Mouse (Mus musculus): ENCODE measurements around the gene Iffo2. TPM values are rescaled to one million over a fixed set of nuclear protein-coding genes. Genes with fewer than 3 reads are reported as not detected.

Iffo2 gene
- polyA plus RNA-seq, 1 experiment from 2014 or later, result 15.5 TPM

- ATAC-seq (no peak), DNase-seq (ENCODE audit: low read depth, low spot score) (no peak)
- H3K27me3 ChIP-seq, result no peaks in the 10 kb centered on the region
- CTCF ChIA-PET, result interaction anchor here (0.8 to 3.1 kb wide), 9 partner anchors 10 to 120 kb away, joined by 3 to 15 read pairs (median 4); no protein-coding TSS in a partner anchor
- no peak for TF ChIP-seq CTCF (IDR thresholded peaks at IDR 0.05)
- in situ Hi-C loops (cut with MboI; ENCODE audit: low pct_unique_long_range_greater_than_20kb), result no loop called here
- POLR2A ChIA-PET, result no interaction called here
These were observed 42.7 kb downstream of the Iffo2 start for GRCm38 (mm10) chr4:139572928-139573512.

GRCm38 (mm10) chr4:139574156-139574798 lies 43.9 kb downstream of the Iffo2 start:
- ChIA-PET POLR2A (interaction anchor here (0.7 to 2.2 kb wide), 2 partner anchors 39 to 61 kb away, joined by 3 to 8 read pairs; no protein-coding TSS in a partner anchor), CTCF (interaction anchor here (0.6 to 3.1 kb wide), 15 partner anchors 9 to 121 kb away, joined by 3 to 15 read pairs (median 3); partner anchors contain the start of gene Gm21969)
- DNase-seq (ENCODE audit: low read depth, low spot score) (peak; percentile 96), ATAC-seq (peak; percentile 83)
- TF ChIP-seq CTCF (IDR thresholded peaks at IDR 0.05), result no peak
- in situ Hi-C loops (cut with MboI; ENCODE audit: low pct_unique_long_range_greater_than_20kb), result no loop called here
- no peaks in the 10 kb centered on the region for H3K27me3 ChIP-seq

- DNase-seq (ENCODE audit: low read depth, low spot score) (no peak), ATAC-seq (no peak)
- ChIA-PET POLR2A (interaction anchor here (0.7 to 2.2 kb wide), 2 partner anchors 40 to 60 kb away, joined by 3 to 8 read pairs; no protein-coding TSS in a partner anchor), CTCF (interaction anchor here (0.8 to 3.1 kb wide), 9 partner anchors 10 to 104 kb away, joined by 3 to 15 read pairs (median 5); no protein-coding TSS in a partner anchor)
- no peaks in the 10 kb centered on the region for H3K27me3 ChIP-seq
- no peak for TF ChIP-seq CTCF (IDR thresholded peaks at IDR 0.05)
- in situ Hi-C loops (cut with MboI; ENCODE audit: low pct_unique_long_range_greater_than_20kb), result loop anchor here (5.0 to 25.0 kb wide), 3 partner anchors 37 to 1062 kb away; no protein-coding TSS in a partner anchor
These were observed 44.7 kb downstream of the Iffo2 start for GRCm38 (mm10) chr4:139574799-139575672.

- no peaks in the 10 kb centered on the region for H3K27me3 ChIP-seq
- ChIA-PET CTCF (interaction anchor here (1.1 kb wide), 1 partner anchor 36 kb away, joined by 4 read pairs; no protein-coding TSS in a partner anchor), POLR2A (interaction anchor here (2.2 kb wide), 1 partner anchor 41 kb away, joined by 8 read pairs; no protein-coding TSS in a partner anchor)
- DNase-seq (ENCODE audit: low read depth, low spot score) (no peak), ATAC-seq (no peak)
- in situ Hi-C loops (cut with MboI; ENCODE audit: low pct_unique_long_range_greater_than_20kb), result loop anchor here (5.0 to 25.0 kb wide), 3 partner anchors 37 to 1062 kb away; no protein-coding TSS in a partner anchor
- TF ChIP-seq CTCF (IDR thresholded peaks at IDR 0.05), result no peak
These were observed 45.3 kb downstream of the Iffo2 start for GRCm38 (mm10) chr4:139575673-139576003.

GRCm38 (mm10) chr4:139576251-139576880 lies 46.0 kb downstream of the Iffo2 start:
- no peak for DNase-seq (ENCODE audit: low read depth, low spot score)
- in situ Hi-C loops (cut with MboI; ENCODE audit: low pct_unique_long_range_greater_than_20kb), result loop anchor here (5.0 to 25.0 kb wide), 3 partner anchors 36 to 1061 kb away; no protein-coding TSS in a partner anchor
- POLR2A ChIA-PET, result no interaction called here
- CTCF ChIA-PET, result interaction anchor here (0.9 to 1.1 kb wide), 2 partner anchors 35 to 96 kb away, joined by 3 to 4 read pairs; no protein-coding TSS in a partner anchor
- ATAC-seq, result no peak
- no peaks in the 10 kb centered on the region for H3K27me3 ChIP-seq
- no peak for TF ChIP-seq CTCF (IDR thresholded peaks at IDR 0.05)

- no peak for DNase-seq (ENCODE audit: low read depth, low spot score)
- in situ Hi-C loops (cut with MboI; ENCODE audit: low pct_unique_long_range_greater_than_20kb), result loop anchor here (5.0 to 25.0 kb wide), 3 partner anchors 35 to 1060 kb away; no protein-coding TSS in a partner anchor
- H3K27me3 ChIP-seq, result no peaks in the 10 kb centered on the region
- ATAC-seq, result no peak
- CTCF ChIA-PET, result interaction anchor here (0.9 to 1.5 kb wide), 2 partner anchors 35 to 96 kb away, joined by 3 to 4 read pairs; no protein-coding TSS in a partner anchor
- POLR2A ChIA-PET, result no interaction called here
- TF ChIP-seq CTCF (IDR thresholded peaks at IDR 0.05), result no peak
These were observed 46.7 kb downstream of the Iffo2 start for GRCm38 (mm10) chr4:139577006-139577405.

GRCm38 (mm10) chr4:139578389-139578788 lies 48.0 kb downstream of the Iffo2 start:
- H3K27me3 ChIP-seq, result no peaks in the 10 kb centered on the region
- no peak for ATAC-seq
- no peak for TF ChIP-seq CTCF (IDR thresholded peaks at IDR 0.05)
- no peak for DNase-seq (ENCODE audit: low read depth, low spot score)
- POLR2A ChIA-PET, result no interaction called here
- in situ Hi-C loops (cut with MboI; ENCODE audit: low pct_unique_long_range_greater_than_20kb), result loop anchor here (5.0 to 25.0 kb wide), 3 partner anchors 34 to 1059 kb away; no protein-coding TSS in a partner anchor
- CTCF ChIA-PET, result interaction anchor here (1.3 to 1.5 kb wide), 2 partner anchors 33 to 108 kb away, joined by 4 read pairs; no protein-coding TSS in a partner anchor

- ChIA-PET POLR2A (no interaction called here), CTCF (interaction anchor here (1.3 kb wide), 2 partner anchors 32 to 109 kb away, joined by 4 to 5 read pairs; no protein-coding TSS in a partner anchor)
- ATAC-seq, result no peak
- in situ Hi-C loops (cut with MboI; ENCODE audit: low pct_unique_long_range_greater_than_20kb), result loop anchor here (5.0 to 25.0 kb wide), 3 partner anchors 33 to 1058 kb away; no protein-coding TSS in a partner anchor
- no peaks in the 10 kb centered on the region for H3K27me3 ChIP-seq
- TF ChIP-seq CTCF (IDR thresholded peaks at IDR 0.05), result no peak
- DNase-seq (ENCODE audit: low read depth, low spot score), result no peak
These were observed 48.7 kb downstream of the Iffo2 start for GRCm38 (mm10) chr4:139579003-139579402.

- no peak for DNase-seq (ENCODE audit: low read depth, low spot score)
- ATAC-seq, result no peak
- CTCF ChIA-PET, result interaction anchor here (1.3 kb wide), 2 partner anchors 32 to 109 kb away, joined by 4 to 5 read pairs; no protein-coding TSS in a partner anchor
- in situ Hi-C loops (cut with MboI; ENCODE audit: low pct_unique_long_range_greater_than_20kb), result loop anchor here (5.0 to 25.0 kb wide), 3 partner anchors 33 to 1058 kb away; no protein-coding TSS in a partner anchor
- POLR2A ChIA-PET, result no interaction called here
- no peak for TF ChIP-seq CTCF (IDR thresholded peaks at IDR 0.05)
- no peaks in the 10 kb centered on the region for H3K27me3 ChIP-seq
These were observed 49.1 kb downstream of the Iffo2 start for GRCm38 (mm10) chr4:139579466-139579865.

Data from Patski (cell line).